Mouse (Mus musculus) forebrain, embryonic 13.5 days (tissue): ENCODE measurements around the gene Rtl10. TPM values are rescaled to one million over a fixed set of nuclear protein-coding genes. Genes with fewer than 3 reads are reported as not detected.

Experiments used
- ATAC-seq: fragments of 200-750 bp; cut with Nextera tagmentation; 2 replicates; pipeline ENCODE4 v1.8.0; 2017
- H3K27ac ChIP-seq: fragments of 300-500 bp; sonication (generic); 2 replicates; pipeline ENCODE4 v1.5.1; 2015; ENCODE audit warnings: inconsistent platforms, mild to moderate bottlenecking, moderate library complexity
- H3K27me3 ChIP-seq: fragments of 300-500 bp; sonication (generic); 2 replicates; pipeline ENCODE4 v1.6.1; 2015; ENCODE audit warnings: mild to moderate bottlenecking, inconsistent platforms
- H3K36me3 ChIP-seq: fragments of 300-500 bp; sonication (generic); 2 replicates; pipeline ENCODE4 v1.6.1; 2015; ENCODE audit warnings: mild to moderate bottlenecking, inconsistent platforms; ENCODE audit not compliant: poor library complexity, severe bottlenecking
- H3K4me1 ChIP-seq: fragments of 300-500 bp; sonication (generic); 2 replicates; pipeline ENCODE4 v1.6.1; 2015; ENCODE audit warnings: inconsistent platforms
- H3K4me2 ChIP-seq: fragments of 300-500 bp; sonication (generic); 2 replicates; pipeline ENCODE4 v1.6.1; 2015; ENCODE audit warnings: inconsistent platforms, mild to moderate bottlenecking, moderate library complexity
- H3K4me3 ChIP-seq: fragments of 300-500 bp; sonication (generic); 2 replicates; pipeline ENCODE4 v1.5.1; 2015; ENCODE audit warnings: mild to moderate bottlenecking, inconsistent platforms
- H3K9ac ChIP-seq: fragments of 300-500 bp; sonication (generic); 2 replicates; pipeline ENCODE4 v1.6.1; 2015; ENCODE audit warnings: mild to moderate bottlenecking, inconsistent platforms
- H3K9me3 ChIP-seq: fragments of 300-500 bp; sonication (generic); replicated peaks from 2 replicates; pipeline ENCODE4 v1.6.1; 2016; ENCODE audit warnings: inconsistent platforms
- WGBS: fragments of 180-500 bp; shearing (Covaris S2); methylation state at CpG from one replicate; pipeline ENCODE4 v1.1.7; 2015; 5-methylcytosine and 5-hydroxymethylcytosine counted together
- polyA plus RNA-seq: library from polyadenylated mRNA; unstranded; fragments of >200 nt; fragmentation: Nextera tagmentation; extraction: Ambion mirVana; gene quantifications from 2 replicates; pipeline ENCODE4 v1.2.1, GENCODE M21; 2015

The Rtl10 gene
- 3.6 TPM in 2 replicates for polyA plus RNA-seq

DNA sequence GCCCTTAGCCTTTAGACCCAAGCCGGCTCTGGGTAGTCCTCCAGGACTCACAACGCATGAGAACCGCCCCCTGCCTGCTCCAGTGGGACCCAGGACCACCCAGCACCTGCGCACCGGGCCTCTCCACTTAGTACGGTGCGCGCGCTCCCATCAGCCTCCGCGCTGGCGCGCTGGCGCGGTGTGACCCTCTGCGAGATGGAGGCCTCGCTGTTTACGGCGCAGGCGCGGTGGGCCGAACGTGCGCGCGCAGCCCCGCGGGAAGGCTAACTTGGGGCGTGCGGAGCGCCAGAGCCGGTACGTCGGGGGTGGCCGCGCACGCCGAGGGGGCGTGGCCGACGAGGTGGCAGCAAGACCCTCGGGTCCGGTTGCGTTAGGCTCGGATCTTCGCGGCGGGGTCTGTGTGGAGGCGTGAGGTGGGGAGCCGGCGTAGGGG lies at the start of gene Rtl10, which contains the start of gene Gnb1l:
TSS of gene Rtl10 (plus strand) at position 344 of the 433 bp plus-strand sequence.
TSS of gene Gnb1l (plus strand) at position 156 of the 433 bp plus-strand sequence.
- WGBS = 0% methylated on average over 50 of the region's 51 CpGs
- Histone ChIP-seq H3K9me3 (no peaks in the 10 kb centered on the region), H3K4me3 (peak within 1 kb of the TSS; percentile 73), H3K27me3 (no peaks in the 10 kb centered on the region), H3K9ac (peak within 1 kb of the TSS; percentile 85), H3K36me3 (peaks cover 17% of the 10 kb centered on the region), H3K27ac (peak within 1 kb of the TSS; percentile 94), H3K4me2 (peak within 1 kb of the TSS; percentile 83), H3K4me1 (peaks cover 24% of the 10 kb centered on the region)
- ATAC-seq = peak; percentile 98

DNA sequence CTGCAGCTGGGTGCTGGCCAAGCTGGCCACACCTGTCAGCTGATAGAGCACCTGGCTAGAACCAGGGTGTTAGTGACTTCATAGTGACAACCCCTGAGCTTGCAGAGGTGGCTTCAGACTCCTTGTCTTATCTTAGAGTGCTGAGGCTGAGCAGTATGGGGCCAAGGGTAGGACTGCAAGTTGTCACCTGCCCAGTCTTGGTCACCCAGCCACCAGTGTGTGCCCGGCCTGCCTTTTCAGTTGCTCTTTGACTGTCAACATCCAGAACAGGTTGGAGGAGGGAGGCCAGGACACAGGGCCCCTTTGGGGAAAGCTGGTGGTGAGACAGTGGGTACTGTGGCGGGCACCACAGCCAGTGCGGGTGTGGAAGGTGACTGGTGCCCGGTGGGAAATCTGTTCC lies 49.7 kb upstream of the Rtl10 start:
- no peak overlapping the region for H3K4me3 ChIP-seq
- no peaks in the 10 kb centered on the region for H3K9me3 ChIP-seq
- H3K4me1 ChIP-seq = no peaks in the 10 kb centered on the region
- ATAC-seq = no peak
- H3K27ac ChIP-seq = no peak overlapping the region
- H3K9ac ChIP-seq = no peak overlapping the region
- 100% methylated on average over 4 of the region's 4 CpGs for WGBS
- no peaks in the 10 kb centered on the region for H3K27me3 ChIP-seq
- H3K36me3 ChIP-seq = no peaks in the 10 kb centered on the region; the same call in 1 of the 2 replicates
- H3K4me2 ChIP-seq = no peak overlapping the region

DNA sequence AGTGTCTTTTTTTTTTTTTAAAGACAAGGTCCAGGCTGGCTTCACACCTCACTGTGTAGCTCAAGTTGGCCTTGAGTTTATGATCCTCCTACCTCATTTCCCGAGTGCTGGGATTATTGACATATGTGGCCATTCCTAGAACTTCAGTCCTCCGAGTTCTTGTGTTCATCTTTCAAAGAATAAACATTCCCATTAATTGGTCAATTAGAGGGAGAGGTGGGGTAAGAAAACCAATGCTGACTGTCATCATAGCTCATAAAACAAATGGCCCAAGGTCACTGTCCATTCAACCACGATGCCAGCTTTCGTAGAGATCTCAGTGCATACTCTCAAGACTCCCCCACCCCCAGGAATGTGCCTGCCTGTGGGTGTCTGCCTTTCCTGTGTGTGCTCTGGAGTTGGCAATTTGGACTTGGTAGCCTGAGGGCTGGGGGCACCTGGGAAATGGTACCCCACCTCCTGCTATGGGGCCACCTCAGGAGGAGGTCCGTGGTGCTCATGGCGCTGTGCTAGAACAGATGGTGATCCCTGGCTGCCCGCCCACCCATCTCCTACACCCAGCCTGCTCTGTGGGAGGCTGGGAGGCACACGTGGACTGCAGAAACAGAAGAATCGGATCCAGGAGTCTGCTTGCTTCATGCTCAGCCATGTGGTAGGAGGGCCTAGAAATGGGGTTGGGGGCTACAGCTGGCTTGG lies 47.1 kb upstream of the Rtl10 start:
- Histone ChIP-seq H3K9me3 (no peaks in the 10 kb centered on the region), H3K4me2 (no peak overlapping the region)
- WGBS = 58% methylated on average over 9 of the region's 9 CpGs

GRCm38 (mm10) chr16:18452361-18452862 lies 46.3 kb upstream of the Rtl10 start:
- no peaks in the 10 kb centered on the region for H3K27me3 ChIP-seq
- H3K4me2 ChIP-seq = no peak overlapping the region
- 0 out of 2 replicates have a peak overlapping the region, but pooled peaks have one; percentile 21 for H3K27ac ChIP-seq
- ATAC-seq = 0 out of 2 replicates have a peak, but pooled peaks have one; percentile 16
- no peak overlapping the region for H3K4me3 ChIP-seq
- H3K36me3 ChIP-seq = peaks cover 13% of the 10 kb centered on the region; the same call in 1 of the 2 replicates
- H3K4me1 ChIP-seq = no peaks in the 10 kb centered on the region
- H3K9me3 ChIP-seq = no peaks in the 10 kb centered on the region
- 82% methylated on average over 8 of the region's 8 CpGs for WGBS
- H3K9ac ChIP-seq = no peak overlapping the region

More for the DNA sequence above, 47.1 kb upstream of the Rtl10 start:
- Histone ChIP-seq H3K27me3 (no peaks in the 10 kb centered on the region), H3K27ac (0 out of 2 replicates have a peak overlapping the region, but pooled peaks have one; percentile 21), H3K4me1 (no peaks in the 10 kb centered on the region), H3K9ac (no peak overlapping the region), H3K4me3 (no peak overlapping the region), H3K36me3 (peaks cover 9% of the 10 kb centered on the region; the same call in 1 of the 2 replicates)
- ATAC-seq = peak; percentile 65

DNA sequence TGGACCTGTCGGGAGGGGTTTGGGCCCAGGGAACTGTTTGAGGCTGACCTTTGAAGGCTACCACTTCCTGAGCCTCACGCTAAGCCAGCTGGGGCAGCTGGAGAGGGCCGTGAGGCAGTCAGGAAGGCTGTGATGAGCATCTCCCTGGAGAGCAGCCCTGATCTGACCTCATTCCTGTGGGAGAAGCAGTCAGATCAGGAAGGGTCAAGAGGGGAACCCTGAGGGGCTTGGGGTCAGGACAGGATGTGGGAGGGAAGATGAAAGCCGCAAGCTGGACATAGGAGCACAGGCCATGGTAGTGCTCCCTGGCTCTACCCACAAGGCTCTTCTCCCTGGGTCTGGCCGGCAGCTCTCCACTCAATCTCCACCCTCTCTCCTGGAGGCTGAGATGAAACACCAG lies 44.9 kb upstream of the Rtl10 start:
- no peak overlapping the region for H3K4me2 ChIP-seq
- H3K9me3 ChIP-seq = no peaks in the 10 kb centered on the region
- H3K36me3 ChIP-seq = peaks cover 13% of the 10 kb centered on the region; the same call in 1 of the 2 replicates
- H3K4me1 ChIP-seq = peaks cover 1% of the 10 kb centered on the region
- 0 out of 2 replicates have a peak overlapping the region, but pooled peaks have one; percentile 23 for H3K9ac ChIP-seq
- no peak for ATAC-seq
- 68% methylated on average over 5 of the region's 5 CpGs for WGBS
- no peak overlapping the region for H3K27ac ChIP-seq
- no peaks in the 10 kb centered on the region for H3K27me3 ChIP-seq
- H3K4me3 ChIP-seq = no peak overlapping the region

DNA sequence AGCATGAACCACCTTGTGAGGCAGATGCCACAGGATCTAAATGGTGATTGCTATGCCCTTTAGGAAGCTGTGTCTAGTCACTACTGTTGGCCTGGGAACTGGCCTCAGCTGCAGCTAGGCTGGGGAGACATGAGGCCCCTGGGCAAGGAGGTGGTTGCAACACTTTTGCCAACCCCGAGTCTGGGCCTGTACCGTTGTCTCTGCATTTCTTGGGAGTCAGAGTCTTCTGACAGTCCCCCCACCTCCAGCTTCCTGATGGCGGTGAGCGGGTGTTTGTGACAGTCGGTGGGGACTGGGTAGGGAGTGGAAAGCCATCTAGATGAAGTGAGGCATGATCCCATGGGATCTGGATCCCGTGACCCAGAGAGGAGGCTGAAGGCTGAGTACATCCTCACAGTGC lies 43.3 kb upstream of the Rtl10 start:
- no peak overlapping the region for H3K4me2 ChIP-seq
- H3K9me3 ChIP-seq = no peaks in the 10 kb centered on the region
- H3K9ac ChIP-seq = no peak overlapping the region
- H3K4me3 ChIP-seq = no peak overlapping the region
- no peak overlapping the region for H3K27ac ChIP-seq
- ATAC-seq = no peak
- WGBS = 91% methylated on average over 6 of the region's 6 CpGs
- peaks cover 13% of the 10 kb centered on the region; the same call in 1 of the 2 replicates for H3K36me3 ChIP-seq
- H3K27me3 ChIP-seq = no peaks in the 10 kb centered on the region
- peaks cover 17% of the 10 kb centered on the region for H3K4me1 ChIP-seq

DNA sequence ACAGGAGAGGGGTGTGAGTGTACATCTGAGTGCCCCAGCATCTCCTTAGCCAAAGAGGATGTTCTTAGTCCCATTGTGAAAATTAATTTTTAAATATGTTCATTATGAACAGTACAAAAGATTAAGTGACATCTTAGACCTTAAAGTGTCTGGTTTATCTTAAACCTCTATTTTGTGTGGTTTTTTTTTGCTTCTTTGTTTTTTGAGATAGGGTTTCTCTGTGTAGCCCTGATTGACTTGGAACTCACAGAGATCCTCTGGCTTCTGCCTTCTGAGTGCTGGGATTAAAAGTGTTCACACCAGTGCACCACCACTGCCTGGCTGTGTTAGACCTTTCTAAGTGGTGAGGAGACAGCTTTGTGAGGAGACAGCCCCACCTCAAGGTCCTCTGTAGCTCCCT lies 40.0 kb upstream of the Rtl10 start:
- Histone ChIP-seq H3K27me3 (0 out of 2 replicates have a peak, but pooled peaks cover 4% of the 10 kb centered on the region), H3K27ac (no peak overlapping the region), H3K9me3 (no peaks in the 10 kb centered on the region), H3K9ac (peak overlapping the region; percentile 3; the same call in 1 of the 2 replicates), H3K36me3 (peaks cover 13% of the 10 kb centered on the region; the same call in 1 of the 2 replicates), H3K4me2 (no peak overlapping the region), H3K4me1 (peaks cover 17% of the 10 kb centered on the region), H3K4me3 (no peak overlapping the region)
- ATAC-seq = no peak

- Histone ChIP-seq H3K36me3 (peaks cover 12% of the 10 kb centered on the region; the same call in 1 of the 2 replicates), H3K27ac (peak overlapping the region; percentile 65), H3K9me3 (no peaks in the 10 kb centered on the region), H3K4me3 (0 out of 2 replicates have a peak overlapping the region, but pooled peaks have one; percentile 7), H3K27me3 (0 out of 2 replicates have a peak, but pooled peaks cover 4% of the 10 kb centered on the region), H3K4me2 (peak overlapping the region; percentile 48), H3K9ac (peak overlapping the region; percentile 50), H3K4me1 (peaks cover 17% of the 10 kb centered on the region)
- 6% methylated on average over 12 of the region's 12 CpGs for WGBS
- peak; percentile 20 for ATAC-seq
Measured at GRCm38 (mm10) chr16:18459335-18459954, 39.3 kb upstream of the Rtl10 start.

GRCm38 (mm10) chr16:18459955-18460370 lies 38.7 kb upstream of the Rtl10 start:
- Histone ChIP-seq H3K9me3 (no peaks in the 10 kb centered on the region), H3K4me1 (peaks cover 17% of the 10 kb centered on the region), H3K27me3 (0 out of 2 replicates have a peak, but pooled peaks cover 4% of the 10 kb centered on the region), H3K4me2 (peak overlapping the region; percentile 48), H3K9ac (peak overlapping the region; percentile 50), H3K36me3 (peaks cover 9% of the 10 kb centered on the region; the same call in 1 of the 2 replicates), H3K27ac (peak overlapping the region; percentile 65), H3K4me3 (peak overlapping the region; percentile 7; the same call in 1 of the 2 replicates)
- ATAC-seq = peak; percentile 82
- WGBS = 4% methylated on average over 11 of the region's 11 CpGs

- Histone ChIP-seq H3K4me2 (no peak overlapping the region), H3K27me3 (0 out of 2 replicates have a peak, but pooled peaks cover 4% of the 10 kb centered on the region), H3K4me1 (peaks cover 17% of the 10 kb centered on the region), H3K9me3 (no peaks in the 10 kb centered on the region), H3K27ac (0 out of 2 replicates have a peak overlapping the region, but pooled peaks have one; percentile 14), H3K36me3 (peaks cover 7% of the 10 kb centered on the region; the same call in 1 of the 2 replicates), H3K9ac (no peak overlapping the region), H3K4me3 (no peak overlapping the region)
- no peak for ATAC-seq
- 97% methylated on average over 3 of the region's 3 CpGs for WGBS
Measured at GRCm38 (mm10) chr16:18460826-18461225, 37.9 kb upstream of the Rtl10 start.

DNA sequence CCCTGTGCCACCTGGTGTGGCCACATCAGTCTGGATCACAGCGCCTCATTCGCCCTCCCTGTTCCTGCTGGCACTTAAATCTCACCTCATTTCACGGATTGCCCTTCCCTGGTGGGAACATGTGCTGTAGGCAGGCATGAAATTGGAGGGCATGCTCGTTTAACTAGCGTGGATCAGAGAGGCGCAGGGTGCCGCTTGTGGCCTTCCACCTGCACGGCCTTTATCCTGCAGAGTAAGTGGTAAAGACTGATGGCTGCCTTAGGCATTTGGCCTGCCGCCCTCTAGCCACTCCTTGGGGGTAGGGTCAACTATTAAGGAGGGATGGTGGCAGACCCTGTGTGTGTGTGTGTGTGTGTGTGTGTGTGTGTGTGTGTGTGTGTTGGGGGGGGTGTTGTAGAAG lies 36.7 kb upstream of the Rtl10 start:
- H3K4me3 ChIP-seq = no peak overlapping the region
- H3K27ac ChIP-seq = no peak overlapping the region
- peaks cover 17% of the 10 kb centered on the region for H3K4me1 ChIP-seq
- no peaks in the 10 kb centered on the region for H3K9me3 ChIP-seq
- no peak for ATAC-seq
- H3K27me3 ChIP-seq = 0 out of 2 replicates have a peak, but pooled peaks cover 4% of the 10 kb centered on the region
- peaks cover under 1% of the 10 kb centered on the region; the same call in 1 of the 2 replicates for H3K36me3 ChIP-seq
- WGBS = 61% methylated on average over 9 of the region's 9 CpGs
- H3K4me2 ChIP-seq = no peak overlapping the region
- H3K9ac ChIP-seq = no peak overlapping the region
